Mouse (Mus musculus): ENCODE data around the gene Dapk3. TPM values are rescaled to one million over a fixed set of nuclear protein-coding genes. Genes with fewer than 3 reads are reported as not detected.
"Not testable (repeated sequence)": the region's sequence is repeated elsewhere in the genome, so short reads cannot be mapped to it uniquely, and the experiment has no call there.

Dapk3 gene
- total and polyA plus RNA-seq, 3 experiments = 34.2 to 69.8 (median 40.8) TPM

DNA sequence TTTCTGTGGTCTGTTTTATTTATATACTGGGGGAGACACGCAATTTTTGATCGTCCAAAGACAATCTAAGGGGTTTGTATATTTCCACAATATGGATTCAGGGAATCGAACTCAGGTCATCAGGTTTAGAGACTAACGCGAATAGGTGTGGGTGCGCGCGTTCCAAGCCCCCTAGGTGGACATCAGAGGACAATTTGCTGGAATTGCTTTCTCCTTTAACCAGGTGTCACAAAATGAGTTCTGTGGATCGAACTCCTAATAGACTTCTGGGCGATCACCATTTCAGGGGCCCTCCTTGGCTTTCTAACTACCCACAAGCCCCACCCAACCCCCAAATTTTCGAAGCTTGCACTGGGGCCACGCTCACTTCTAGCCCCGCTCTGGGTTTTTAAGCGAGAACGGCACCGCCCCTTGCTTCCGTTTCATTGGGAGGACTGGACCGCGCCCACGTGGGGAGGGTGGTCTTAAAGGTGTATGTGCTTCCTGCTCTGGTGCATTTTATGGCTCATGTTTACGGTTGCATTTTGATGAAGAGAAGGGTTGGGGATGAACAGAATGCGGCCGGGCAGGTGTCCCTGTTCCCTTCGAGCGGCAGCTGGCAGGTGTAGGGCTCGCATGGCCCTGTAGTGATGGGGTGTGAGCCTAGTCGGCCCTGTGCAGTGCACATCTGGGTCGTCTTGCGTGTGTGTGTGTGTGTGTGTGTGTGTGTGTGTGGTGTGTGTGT lies 14.1 kb upstream of the Dapk3 start:
- TF ChIP-seq POLR2AphosphoS5 (IDR thresholded peaks at IDR 0.05; ENCODE audit: insufficient replicate concordance, low read depth, low read length) (0 out of 2 replicates have a peak, but pooled peaks have one; percentile 45), GATA1 (IDR thresholded peaks at IDR 0.05; ENCODE audit: borderline replicate concordance, low read length) (no peak)
- no peaks in the 10 kb centered on the region for H3K9me3 ChIP-seq (replicated peaks)
- H3K4me1 ChIP-seq (ENCODE audit: insufficient read depth, low read depth, low read length) = peaks cover 57% of the 10 kb centered on the region
- peaks cover 27% of the 10 kb centered on the region for H3K36me3 ChIP-seq (replicated peaks)
- ATAC-seq (ENCODE audit: extremely low read depth, insufficient number of reproducible peaks, low FRiP score, poor library complexity, severe bottlenecking) (peak; percentile 62), DNase-seq (ENCODE audit: low spot score) (peak; percentile 72)
- peak overlapping the region; percentile 79 for H3K4me3 ChIP-seq (ENCODE audit: low read depth, low read length)
- H3K27me3 ChIP-seq (ENCODE audit: insufficient read depth, low read length) = no peaks in the 10 kb centered on the region

DNA sequence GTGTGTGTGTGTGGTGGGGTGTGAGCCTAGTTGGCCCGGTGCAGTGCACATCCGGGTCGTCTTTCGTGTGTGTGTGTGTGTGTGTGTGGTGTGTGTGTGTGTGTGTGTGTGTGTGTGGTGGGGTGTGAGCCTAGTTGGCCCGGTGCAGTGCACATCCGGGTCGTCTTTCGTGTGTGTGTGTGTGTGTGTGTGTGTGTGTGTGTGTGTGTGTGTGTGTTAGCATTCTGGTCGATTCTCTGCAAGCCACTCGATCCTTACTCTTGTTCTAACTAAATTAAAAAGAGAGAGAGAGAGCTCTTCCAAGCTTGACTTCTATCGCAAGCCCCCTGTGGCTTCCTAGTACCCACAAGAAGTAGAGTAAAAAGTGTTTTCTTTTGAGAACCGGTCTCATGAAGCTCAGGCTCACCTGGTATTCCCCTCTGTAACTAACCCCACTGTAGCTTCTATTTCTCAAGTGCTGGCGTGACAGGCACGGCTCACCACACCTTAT lies 13.3 kb upstream of the Dapk3 start:
- not testable (repeated sequence) for H3K27me3 ChIP-seq (ENCODE audit: insufficient read depth, low read length); DNase-seq (ENCODE audit: low spot score); ATAC-seq (ENCODE audit: extremely low read depth, insufficient number of reproducible peaks, low FRiP score, poor library complexity, severe bottlenecking); H3K9me3 ChIP-seq (replicated peaks)
- H3K4me1 ChIP-seq (ENCODE audit: insufficient read depth, low read depth, low read length) = peaks cover 57% of the 10 kb centered on the region
- H3K36me3 ChIP-seq (replicated peaks) = peaks cover 19% of the 10 kb centered on the region
- H3K4me3 ChIP-seq (ENCODE audit: low read depth, low read length) = peak overlapping the region; percentile 27; the same call in 1 of the 2 replicates

GRCm38 (mm10) chr10:81173132-81173531 lies 9.7 kb upstream of the Dapk3 start:
- H3K36me3 ChIP-seq (replicated peaks) = peaks cover 15% of the 10 kb centered on the region
- no peak for DNase-seq (ENCODE audit: low spot score)
- H3K27me3 ChIP-seq (ENCODE audit: insufficient read depth, low read length) = no peaks in the 10 kb centered on the region
- H3K4me3 ChIP-seq (ENCODE audit: low read depth, low read length) = peak overlapping the region; percentile 48; the same call in 1 of the 2 replicates
- peaks cover 53% of the 10 kb centered on the region for H3K4me1 ChIP-seq (ENCODE audit: insufficient read depth, low read depth, low read length)
- ATAC-seq (ENCODE audit: extremely low read depth, insufficient number of reproducible peaks, low FRiP score, poor library complexity, severe bottlenecking) = no peak
- H3K9me3 ChIP-seq (replicated peaks) = no peaks in the 10 kb centered on the region
- TF ChIP-seq GATA1 (IDR thresholded peaks at IDR 0.05; ENCODE audit: borderline replicate concordance, low read length) = no peak
- peak; percentile 25; the same call in 1 of the 2 replicates for TF ChIP-seq CTCF (IDR thresholded peaks at IDR 0.05; ENCODE audit: low read depth, low read length)
- TF ChIP-seq POLR2AphosphoS5 (IDR thresholded peaks at IDR 0.05; ENCODE audit: insufficient replicate concordance, low read depth, low read length) = no peak
- no peak for TF ChIP-seq TAL1 (conservative IDR thresholded peaks at IDR 0.05; ENCODE audit: low read depth, low read length)
- TF ChIP-seq GATA2 (IDR thresholded peaks at IDR 0.05; ENCODE audit: borderline replicate concordance, low read depth, low read length) = no peak

GRCm38 (mm10) chr10:81174617-81175344 lies 8.0 kb upstream of the Dapk3 start:
- Histone ChIP-seq H3K36me3 (replicated peaks) (peaks cover 31% of the 10 kb centered on the region), H3K4me3 (ENCODE audit: low read depth, low read length) (peak overlapping the region; percentile 55; the same call in 1 of the 2 replicates), H3K4me1 (ENCODE audit: insufficient read depth, low read depth, low read length) (peaks cover 58% of the 10 kb centered on the region), H3K27me3 (ENCODE audit: insufficient read depth, low read length) (no peaks in the 10 kb centered on the region), H3K9me3 (replicated peaks) (no peaks in the 10 kb centered on the region)
- peak; percentile 43 for ATAC-seq (ENCODE audit: extremely low read depth, insufficient number of reproducible peaks, low FRiP score, poor library complexity, severe bottlenecking)
- DNase-seq (ENCODE audit: low spot score) = peak; percentile 57
- TF ChIP-seq TAL1 (conservative IDR thresholded peaks at IDR 0.05; ENCODE audit: low read depth, low read length) (no peak), CTCF (IDR thresholded peaks at IDR 0.05; ENCODE audit: low read depth, low read length) (peak; percentile 95), GATA1 (IDR thresholded peaks at IDR 0.05; ENCODE audit: borderline replicate concordance, low read length) (no peak), GATA2 (IDR thresholded peaks at IDR 0.05; ENCODE audit: borderline replicate concordance, low read depth, low read length) (no peak), POLR2AphosphoS5 (IDR thresholded peaks at IDR 0.05; ENCODE audit: insufficient replicate concordance, low read depth, low read length) (no peak)

GRCm38 (mm10) chr10:81175345-81175701 lies 7.5 kb upstream of the Dapk3 start:
- ATAC-seq (ENCODE audit: extremely low read depth, insufficient number of reproducible peaks, low FRiP score, poor library complexity, severe bottlenecking); H3K9me3 ChIP-seq (replicated peaks); H3K27me3 ChIP-seq (ENCODE audit: insufficient read depth, low read length); DNase-seq (ENCODE audit: low spot score): not testable (repeated sequence)
- peaks cover 63% of the 10 kb centered on the region for H3K4me1 ChIP-seq (ENCODE audit: insufficient read depth, low read depth, low read length)
- peak overlapping the region; percentile 55; the same call in 1 of the 2 replicates for H3K4me3 ChIP-seq (ENCODE audit: low read depth, low read length)
- H3K36me3 ChIP-seq (replicated peaks) = peaks cover 36% of the 10 kb centered on the region

DNA sequence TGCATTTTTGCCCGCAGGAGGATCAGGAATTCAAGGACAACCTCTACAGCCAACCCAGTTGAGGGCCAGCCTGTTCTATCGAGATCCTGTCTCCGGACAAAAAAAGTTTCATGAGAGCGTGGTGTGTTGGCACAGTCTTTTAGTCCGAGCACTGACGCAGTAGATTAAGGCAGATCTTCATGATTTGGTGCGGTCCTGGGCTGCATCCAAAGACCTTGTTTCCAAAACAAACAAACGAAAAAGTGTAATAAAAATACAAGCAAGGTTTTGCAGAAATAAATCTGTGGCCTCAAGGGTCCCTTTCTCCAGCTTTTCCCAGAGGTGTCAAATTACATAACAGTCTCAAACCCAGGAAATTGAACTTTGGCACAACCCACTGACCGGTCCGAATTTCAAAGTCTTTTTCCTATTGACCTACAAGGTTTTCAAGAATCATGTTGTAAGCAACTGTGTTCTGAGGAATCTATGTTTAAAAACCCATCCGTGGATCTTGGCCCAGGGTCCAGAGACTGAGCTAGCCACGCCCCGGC lies 6.8 kb upstream of the Dapk3 start:
- H3K4me1 ChIP-seq (ENCODE audit: insufficient read depth, low read depth, low read length) = peaks cover 70% of the 10 kb centered on the region
- H3K27me3 ChIP-seq (ENCODE audit: insufficient read depth, low read length) = no peaks in the 10 kb centered on the region
- no peaks in the 10 kb centered on the region for H3K9me3 ChIP-seq (replicated peaks)
- H3K36me3 ChIP-seq (replicated peaks) = peaks cover 42% of the 10 kb centered on the region
- peak overlapping the region; percentile 84 for H3K4me3 ChIP-seq (ENCODE audit: low read depth, low read length)
- TF ChIP-seq POLR2AphosphoS5 (IDR thresholded peaks at IDR 0.05; ENCODE audit: insufficient replicate concordance, low read depth, low read length) = no peak
- no peak for TF ChIP-seq CTCF (IDR thresholded peaks at IDR 0.05; ENCODE audit: low read depth, low read length)
- TF ChIP-seq GATA1 (IDR thresholded peaks at IDR 0.05; ENCODE audit: borderline replicate concordance, low read length) = no peak
- DNase-seq (ENCODE audit: low spot score) (no peak), ATAC-seq (ENCODE audit: extremely low read depth, insufficient number of reproducible peaks, low FRiP score, poor library complexity, severe bottlenecking) (no peak)

All from G1E (cell line).